Mouse (Mus musculus) lung, embryonic 14.5 days (tissue): ENCODE measurements at regions not wholly inside any gene's neighbourhood (a gene's known extent, or its start where the extent isn't known, plus 50 kb on each side); places are given as distances from the start of the nearest gene placed in this dataset.

Experiments used
- ATAC-seq: fragments of 200-750 bp; cut with Nextera tagmentation; 2 replicates; pipeline ENCODE4 v1.8.0; 2017; ENCODE audit warnings: mild to moderate bottlenecking, moderate TSS enrichment, moderate library complexity; ENCODE audit not compliant: insufficient read depth
- DNase-seq: peaks from one replicate; pipeline ENCODE4 v3.0.0-alpha.2; 2015
- H3K27ac ChIP-seq: fragments of 300-500 bp; sonication (generic); 2 replicates; pipeline ENCODE4 v1.5.1; 2014; ENCODE audit warnings: low read depth, mild to moderate bottlenecking, moderate library complexity
- H3K27me3 ChIP-seq: fragments of 300-500 bp; sonication (generic); 2 replicates; pipeline ENCODE4 v1.6.1; 2014; ENCODE audit warnings: low read length, control low read depth; ENCODE audit not compliant: insufficient read depth
- H3K36me3 ChIP-seq: fragments of 300-500 bp; sonication (generic); 2 replicates; pipeline ENCODE4 v1.6.1; 2014; ENCODE audit warnings: control low read depth; ENCODE audit not compliant: insufficient read depth
- H3K4me1 ChIP-seq: fragments of 300-500 bp; sonication (generic); 2 replicates; pipeline ENCODE4 v1.6.1; 2014; ENCODE audit warnings: antibody characterized with exemption, control low read depth; ENCODE audit not compliant: insufficient read depth
- H3K4me2 ChIP-seq: fragments of 300-500 bp; sonication (generic); 2 replicates; pipeline ENCODE4 v1.6.1; 2014; ENCODE audit warnings: mild to moderate bottlenecking
- H3K4me3 ChIP-seq: fragments of 300-500 bp; sonication (generic); 2 replicates; pipeline ENCODE4 v1.5.1; 2014; ENCODE audit warnings: low read depth, low read length
- H3K9ac ChIP-seq: fragments of 300-500 bp; sonication (generic); 2 replicates; pipeline ENCODE4 v1.6.1; 2014
- H3K9me3 ChIP-seq: fragments of 300-500 bp; sonication (generic); 2 replicates; pipeline ENCODE4 v1.6.1; 2016; ENCODE audit warnings: low read depth, low read length, control low read depth
- CTCF ChIP-seq: IDR thresholded peaks from 2 replicates; pipeline ENCODE4 v1.5.1; 2016; ENCODE audit warnings: antibody characterized with exemption, low read depth
- WGBS: fragments of 180-500 bp; shearing (Covaris S2); extraction: QIAGEN DNeasy Blood & Tissue Kit; methylation state at CpG from one replicate; pipeline ENCODE4 v1.1.7; 2014; 5-methylcytosine and 5-hydroxymethylcytosine counted together

GRCm38 (mm10) chr13:71532796-71533351, 430.6 kb downstream of the Irx1 start:
- Histone ChIP-seq H3K27ac (no peak overlapping the region), H3K9me3 (no peaks in the 10 kb centered on the region), H3K4me2 (no peak overlapping the region), H3K9ac (no peak overlapping the region), H3K36me3 (no peaks in the 10 kb centered on the region), H3K4me1 (no peaks in the 10 kb centered on the region), H3K27me3 (no peaks in the 10 kb centered on the region), H3K4me3 (no peak overlapping the region)
- no peak for ATAC-seq
- 60% methylated on average over 7 of the region's 7 CpGs for WGBS
- no peak for TF ChIP-seq CTCF
- DNase-seq: no peak

- no peak for TF ChIP-seq CTCF
- H3K36me3 ChIP-seq: no peaks in the 10 kb centered on the region
- WGBS: 51% methylated on average over 14 of the region's 14 CpGs
- H3K4me2 ChIP-seq: no peak overlapping the region
- H3K4me3 ChIP-seq: no peak overlapping the region
- no peaks in the 10 kb centered on the region for H3K9me3 ChIP-seq
- H3K27me3 ChIP-seq: no peaks in the 10 kb centered on the region
- no peaks in the 10 kb centered on the region for H3K4me1 ChIP-seq
- no peak overlapping the region for H3K9ac ChIP-seq
- H3K27ac ChIP-seq: no peak overlapping the region
- DNase-seq (no peak), ATAC-seq (0 out of 2 replicates have a peak, but pooled peaks have one; percentile 31)
Observed at GRCm38 (mm10) chr13:71529397-71530122, 434.0 kb downstream of the Irx1 start.

- ATAC-seq (no peak), DNase-seq (no peak)
- no peaks in the 10 kb centered on the region for H3K36me3 ChIP-seq
- no peaks in the 10 kb centered on the region for H3K9me3 ChIP-seq
- H3K27me3 ChIP-seq: no peaks in the 10 kb centered on the region
- H3K4me3 ChIP-seq: no peak overlapping the region
- H3K4me1 ChIP-seq: no peaks in the 10 kb centered on the region
- no peak for TF ChIP-seq CTCF
- WGBS: 76% methylated on average over 1 of the region's 1 CpGs
- no peak overlapping the region for H3K9ac ChIP-seq
- no peak overlapping the region for H3K4me2 ChIP-seq
- H3K27ac ChIP-seq: no peak overlapping the region
Observed at GRCm38 (mm10) chr13:71517776-71518175, 445.7 kb downstream of the Irx1 start.

GRCm38 (mm10) chr13:71513204-71513603, 450.3 kb downstream of the Irx1 start:
- no peak for DNase-seq
- TF ChIP-seq CTCF: no peak
- H3K27ac ChIP-seq: no peak overlapping the region
- 67% methylated on average over 6 of the region's 6 CpGs for WGBS
- no peak overlapping the region for H3K4me3 ChIP-seq
- H3K36me3 ChIP-seq: no peaks in the 10 kb centered on the region
- H3K9me3 ChIP-seq: no peaks in the 10 kb centered on the region
- H3K9ac ChIP-seq: no peak overlapping the region
- no peak for ATAC-seq
- H3K4me1 ChIP-seq: no peaks in the 10 kb centered on the region
- no peaks in the 10 kb centered on the region for H3K27me3 ChIP-seq
- no peak overlapping the region for H3K4me2 ChIP-seq

- Histone ChIP-seq H3K4me2 (no peak overlapping the region), H3K9me3 (no peaks in the 10 kb centered on the region), H3K36me3 (no peaks in the 10 kb centered on the region), H3K27me3 (no peaks in the 10 kb centered on the region), H3K27ac (no peak overlapping the region), H3K9ac (no peak overlapping the region), H3K4me1 (no peaks in the 10 kb centered on the region), H3K4me3 (no peak overlapping the region)
- WGBS: 10% methylated on average over 9 of the region's 9 CpGs
- no peak for TF ChIP-seq CTCF
- DNase-seq (peak; percentile 19), ATAC-seq (peak; percentile 31; the same call in 1 of the 2 replicates)
Observed at GRCm38 (mm10) chr13:71507956-71508401, 455.5 kb downstream of the Irx1 start.

GRCm38 (mm10) chr13:71507421-71507931, 456.0 kb downstream of the Irx1 start:
- H3K4me3 ChIP-seq: no peak overlapping the region
- WGBS: 17% methylated on average over 10 of the region's 10 CpGs
- H3K27me3 ChIP-seq: no peaks in the 10 kb centered on the region
- peak; percentile 58 for DNase-seq
- no peak overlapping the region for H3K9ac ChIP-seq
- H3K9me3 ChIP-seq: no peaks in the 10 kb centered on the region
- H3K4me2 ChIP-seq: peak overlapping the region; percentile 3; the same call in 1 of the 2 replicates
- no peak for TF ChIP-seq CTCF
- ATAC-seq: peak; percentile 49; the same call in 1 of the 2 replicates
- H3K4me1 ChIP-seq: no peaks in the 10 kb centered on the region
- H3K36me3 ChIP-seq: no peaks in the 10 kb centered on the region
- no peak overlapping the region for H3K27ac ChIP-seq

GRCm38 (mm10) chr13:71506777-71507176, 456.7 kb downstream of the Irx1 start:
- Histone ChIP-seq H3K4me1 (no peaks in the 10 kb centered on the region), H3K27ac (no peak overlapping the region), H3K9ac (no peak overlapping the region), H3K9me3 (no peaks in the 10 kb centered on the region), H3K27me3 (no peaks in the 10 kb centered on the region), H3K4me2 (no peak overlapping the region), H3K4me3 (no peak overlapping the region), H3K36me3 (no peaks in the 10 kb centered on the region)
- ATAC-seq (no peak), DNase-seq (no peak)
- 27% methylated on average over 7 of the region's 7 CpGs for WGBS
- no peak for TF ChIP-seq CTCF
